Mouse (Mus musculus): ENCODE results near the gene Jarid2. TPM values are rescaled to one million over a fixed set of nuclear protein-coding genes. Genes with fewer than 3 reads are reported as not detected.

Gene Jarid2
- 52.4 TPM for polyA plus RNA-seq (2014; fragmentation: Illumina TruSeq; extraction: RNeasy Lipid Tissue Mini Kit (QIAGEN cat#74804))

DNA sequence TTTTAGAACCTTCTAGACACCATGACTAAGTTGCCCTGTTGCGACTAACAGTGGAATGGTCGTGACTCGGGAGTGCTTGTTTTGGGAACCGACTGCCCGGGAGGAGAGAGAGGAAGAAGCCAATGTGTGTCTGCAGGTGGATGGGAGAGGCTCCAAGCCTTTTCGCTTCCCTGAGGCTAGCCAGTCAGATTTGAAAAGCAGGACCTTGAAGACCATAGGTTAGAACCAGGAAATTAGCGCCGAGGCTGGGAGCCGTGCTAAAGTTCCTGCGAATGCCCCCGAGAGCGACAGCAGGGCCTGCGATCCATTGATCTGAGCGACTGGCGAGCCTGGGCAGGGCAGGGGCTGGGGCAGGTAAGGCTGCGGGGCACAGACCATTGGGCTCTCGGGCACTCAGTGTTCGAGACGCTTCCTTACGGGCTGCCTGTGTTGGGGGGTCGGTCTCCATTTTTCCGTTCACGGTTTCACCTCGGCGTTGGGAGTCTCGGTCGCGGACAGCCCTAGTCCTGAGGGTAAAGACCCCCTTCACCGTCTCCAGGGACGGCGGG lies at the start of gene Jarid2:
Gene Jarid2 (plus strand): TSS at position 51 of the 548 bp plus-strand sequence.

